Mouse (Mus musculus) testis, adult 2 months (tissue): ENCODE results near the gene Epm2aip1.

Experiments used
- CTCF ChIP-seq: fragments of 200-500 bp; IDR thresholded peaks from 2 replicates; pipeline ENCODE4 v1.5.1; 2012; ENCODE audit warnings: low read depth, mild to moderate bottlenecking, inconsistent platforms, low read length, moderate library complexity; ENCODE audit not compliant: control insufficient read depth, insufficient read depth, insufficient replicate concordance
- POLR2A ChIP-seq: fragments of 200-500 bp; IDR thresholded peaks from 2 replicates; pipeline ENCODE4 v1.6.1; 2012; ENCODE audit warnings: low read depth, mild to moderate bottlenecking, inconsistent platforms, low read length, moderate library complexity; ENCODE audit not compliant: control insufficient read depth

DNA sequence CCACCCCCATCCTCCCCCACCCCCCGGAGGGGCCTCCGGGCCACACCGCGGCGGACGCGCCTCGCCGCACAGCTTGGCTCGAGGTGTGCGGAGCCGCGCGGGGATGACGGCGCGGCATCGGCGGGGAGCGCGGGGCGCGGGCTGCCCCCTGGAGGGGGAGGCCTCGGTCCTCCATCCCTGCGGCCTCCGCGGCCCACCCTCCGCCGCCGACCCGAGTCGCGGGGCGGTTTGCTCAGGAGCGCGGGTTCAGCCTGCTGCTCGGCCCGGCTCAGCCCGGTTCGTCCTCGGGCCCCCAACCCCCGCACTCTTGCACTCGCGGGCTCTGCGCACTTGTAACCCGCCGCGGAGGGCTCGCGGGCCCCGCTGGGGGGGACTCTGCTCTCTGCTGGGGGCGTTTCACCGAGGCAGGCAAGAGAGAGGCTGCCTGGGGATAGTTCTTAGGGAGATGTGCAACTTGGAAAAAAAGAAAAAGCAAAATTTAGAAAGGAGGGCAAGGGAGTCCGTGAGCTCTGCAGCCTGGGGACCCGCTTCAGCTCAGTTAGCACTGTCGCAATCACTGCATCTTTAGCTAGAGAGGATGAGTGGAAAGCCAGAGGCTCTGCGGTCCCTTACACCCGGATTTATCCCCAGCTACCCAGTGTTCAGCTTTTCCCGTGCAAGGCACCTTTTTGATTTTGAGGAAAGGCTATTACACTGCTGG lies 40.9 kb downstream of the Epm2aip1 start:
- TF ChIP-seq CTCF (no peak), POLR2A (no peak)
